Mouse (Mus musculus): ENCODE results near the gene Tet3. TPM values are rescaled to one million over a fixed set of nuclear protein-coding genes. Genes with fewer than 3 reads are reported as not detected.

The Tet3 gene
- total and polyA plus RNA-seq, 3 experiments = 6.2 to 23.6 (median 13.7) TPM

DNA sequence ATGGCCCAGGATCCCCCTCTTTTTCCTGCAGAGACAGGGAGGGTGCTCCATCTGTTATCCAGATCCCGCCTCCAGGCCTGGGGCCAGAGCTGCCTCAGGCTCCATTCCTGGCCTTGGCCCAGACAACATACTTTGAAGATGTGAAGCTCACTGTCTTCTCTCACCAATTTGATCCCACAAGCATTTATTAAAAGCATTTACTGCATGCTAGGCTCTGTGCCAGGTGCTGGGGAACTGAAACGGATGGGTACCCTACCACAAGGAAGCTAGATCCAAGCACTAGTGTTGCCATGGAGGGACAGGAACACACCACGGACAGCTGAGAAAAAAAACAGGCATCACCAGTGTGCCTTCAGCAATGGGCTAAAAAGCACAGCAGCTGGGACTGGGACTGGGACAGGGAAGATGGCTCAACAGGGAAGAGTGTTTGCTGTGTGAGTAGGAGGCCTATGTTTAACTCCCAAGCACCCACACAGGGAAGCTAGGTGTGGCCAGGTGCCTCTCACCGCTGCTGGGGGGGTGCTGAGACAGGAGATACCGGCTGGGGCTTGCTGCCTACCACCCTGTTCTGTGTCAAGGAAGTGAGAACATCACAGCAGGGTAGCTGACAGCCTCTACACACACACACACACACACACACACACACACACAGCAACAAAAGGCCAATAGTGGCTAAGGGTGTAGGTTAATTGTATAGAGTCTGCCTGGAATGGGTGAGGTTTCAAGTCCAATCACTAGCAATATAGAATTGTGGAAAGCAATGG, 30.7 kb downstream of the Tet3 start:
- Histone ChIP-seq H3K4me3 (no peak overlapping the region), H3K27ac (peak overlapping the region; percentile 45), H3K27me3 (ENCODE audit: control insufficient read depth, insufficient read depth, low read length) (no peaks in the 10 kb centered on the region), H3K4me1 (ENCODE audit: control insufficient read depth, insufficient read depth, low read length) (peaks cover 18% of the 10 kb centered on the region), H3K79me2 (replicated peaks; ENCODE audit: control insufficient read depth, insufficient read depth, low read length) (peaks cover 4% of the 10 kb centered on the region; the same call in 1 of the 2 replicates), H3K9ac (ENCODE audit: low read depth, low read length) (no peak overlapping the region), H3K36me3 (ENCODE audit: control insufficient read depth, insufficient read depth, low read length) (no peaks in the 10 kb centered on the region)
- DNase-seq = peak in 1 of 2 experiments; percentile 68
- intact Hi-C loops (cut with DNase I) = no loop called here
- 23% methylated on average over 5 of the region's 5 CpGs for WGBS
- TF ChIP-seq CTCF (IDR thresholded peaks at IDR 0.05) = no peak
- no peak for TF ChIP-seq POLR2A (IDR thresholded peaks at IDR 0.05; ENCODE audit: insufficient read depth, low read depth, low read length)
- no peak for TF ChIP-seq EP300 (IDR thresholded peaks at IDR 0.05; ENCODE audit: insufficient read depth, low read depth, low read length)

DNA sequence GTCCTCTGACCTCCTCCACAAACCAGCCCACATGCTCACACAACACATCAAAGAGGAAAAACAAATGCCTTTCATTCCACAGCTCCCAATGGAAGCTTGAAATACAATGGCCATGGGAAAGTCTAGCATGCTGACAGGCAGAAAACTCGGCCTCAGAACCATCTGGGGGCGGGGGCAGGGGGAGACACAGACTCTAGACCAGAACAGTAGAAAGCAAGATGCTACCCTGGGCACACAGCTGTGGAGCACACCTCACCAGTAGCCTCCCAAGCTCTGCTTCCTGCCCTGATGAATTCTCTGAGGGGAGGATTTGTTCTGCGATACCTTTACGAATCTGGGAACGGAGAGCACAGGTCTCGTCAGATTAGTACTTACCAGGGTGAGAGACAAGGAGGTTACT, 31.4 kb downstream of the Tet3 start:
- Histone ChIP-seq H3K36me3 (ENCODE audit: control insufficient read depth, insufficient read depth, low read length) (peaks cover 2% of the 10 kb centered on the region; the same call in 1 of the 2 replicates), H3K79me2 (replicated peaks; ENCODE audit: control insufficient read depth, insufficient read depth, low read length) (peaks cover 4% of the 10 kb centered on the region; the same call in 1 of the 2 replicates), H3K9ac (ENCODE audit: low read depth, low read length) (no peak overlapping the region), H3K27me3 (ENCODE audit: control insufficient read depth, insufficient read depth, low read length) (no peaks in the 10 kb centered on the region), H3K4me1 (ENCODE audit: control insufficient read depth, insufficient read depth, low read length) (peaks cover 16% of the 10 kb centered on the region), H3K27ac (peak overlapping the region; percentile 45), H3K4me3 (no peak overlapping the region)
- TF ChIP-seq CTCF (IDR thresholded peaks at IDR 0.05) = no peak
- no peak for TF ChIP-seq EP300 (IDR thresholded peaks at IDR 0.05; ENCODE audit: insufficient read depth, low read depth, low read length)
- TF ChIP-seq POLR2A (IDR thresholded peaks at IDR 0.05; ENCODE audit: insufficient read depth, low read depth, low read length) = no peak
- intact Hi-C loops (cut with DNase I) = no loop called here
- 40% methylated on average over 6 of the region's 6 CpGs for WGBS
- no peak for DNase-seq

DNA sequence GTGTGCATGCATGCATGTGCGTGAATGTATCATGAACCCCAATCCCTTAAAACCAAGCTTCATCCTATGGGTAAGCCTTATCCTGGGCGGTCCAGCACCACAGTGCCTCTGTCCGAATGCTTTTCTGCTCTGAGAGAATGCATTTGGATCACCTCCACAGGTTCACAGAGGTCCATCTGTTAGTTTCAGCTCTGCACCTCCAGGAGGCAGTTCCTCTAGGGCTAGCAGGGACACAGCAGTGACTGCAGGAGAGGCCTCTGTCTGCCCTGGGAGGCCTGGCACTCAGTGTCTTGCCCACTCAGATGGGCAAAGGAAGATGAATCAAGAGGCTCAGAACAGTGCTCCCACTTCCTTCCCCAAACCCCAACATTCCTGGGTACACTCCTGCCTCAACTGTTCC, 32.3 kb downstream of the Tet3 start:
- no peak for DNase-seq
- H3K79me2 ChIP-seq (replicated peaks; ENCODE audit: control insufficient read depth, insufficient read depth, low read length) = 0 out of 2 replicates have a peak, but pooled peaks cover 2% of the 10 kb centered on the region
- H3K27me3 ChIP-seq (ENCODE audit: control insufficient read depth, insufficient read depth, low read length) = no peaks in the 10 kb centered on the region
- H3K27ac ChIP-seq = no peak overlapping the region
- no peak overlapping the region for H3K4me3 ChIP-seq
- TF ChIP-seq CTCF (IDR thresholded peaks at IDR 0.05) (no peak), EP300 (IDR thresholded peaks at IDR 0.05; ENCODE audit: insufficient read depth, low read depth, low read length) (no peak), POLR2A (IDR thresholded peaks at IDR 0.05; ENCODE audit: insufficient read depth, low read depth, low read length) (no peak)
- intact Hi-C loops (cut with DNase I) = no loop called here
- WGBS = 88% methylated on average over 3 of the region's 3 CpGs
- peaks cover 22% of the 10 kb centered on the region for H3K4me1 ChIP-seq (ENCODE audit: control insufficient read depth, insufficient read depth, low read length)
- no peak overlapping the region for H3K9ac ChIP-seq (ENCODE audit: low read depth, low read length)
- peaks cover 2% of the 10 kb centered on the region; the same call in 1 of the 2 replicates for H3K36me3 ChIP-seq (ENCODE audit: control insufficient read depth, insufficient read depth, low read length)

DNA sequence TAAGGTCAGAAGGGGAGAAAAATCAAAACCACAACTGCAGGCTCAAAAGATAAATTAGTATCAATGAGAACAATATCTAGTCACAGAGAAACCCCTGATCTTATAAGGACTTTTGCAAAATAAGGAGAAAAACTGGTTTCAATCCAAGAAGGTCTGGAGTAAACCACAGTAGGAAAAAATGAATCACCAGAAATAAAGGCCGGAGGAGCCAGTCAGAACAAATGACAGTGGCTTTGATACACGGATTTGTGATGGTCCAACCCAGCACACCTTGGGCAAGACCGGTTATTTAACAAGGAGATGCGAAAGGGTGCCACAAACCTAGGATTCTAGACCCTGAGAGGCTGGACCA, 34.9 kb downstream of the Tet3 start:
- 61% methylated on average over 4 of the region's 4 CpGs for WGBS
- Histone ChIP-seq H3K9ac (ENCODE audit: low read depth, low read length) (no peak overlapping the region), H3K36me3 (ENCODE audit: control insufficient read depth, insufficient read depth, low read length) (peaks cover 2% of the 10 kb centered on the region), H3K27me3 (ENCODE audit: control insufficient read depth, insufficient read depth, low read length) (no peaks in the 10 kb centered on the region), H3K4me1 (ENCODE audit: control insufficient read depth, insufficient read depth, low read length) (peaks cover 24% of the 10 kb centered on the region), H3K79me2 (replicated peaks; ENCODE audit: control insufficient read depth, insufficient read depth, low read length) (peaks cover 5% of the 10 kb centered on the region; the same call in 1 of the 2 replicates), H3K4me3 (no peak overlapping the region), H3K27ac (no peak overlapping the region)
- intact Hi-C loops (cut with DNase I) = no loop called here
- TF ChIP-seq EP300 (IDR thresholded peaks at IDR 0.05; ENCODE audit: insufficient read depth, low read depth, low read length) (no peak), CTCF (IDR thresholded peaks at IDR 0.05) (no peak), POLR2A (IDR thresholded peaks at IDR 0.05; ENCODE audit: insufficient read depth, low read depth, low read length) (no peak)
- DNase-seq = no peak

DNA sequence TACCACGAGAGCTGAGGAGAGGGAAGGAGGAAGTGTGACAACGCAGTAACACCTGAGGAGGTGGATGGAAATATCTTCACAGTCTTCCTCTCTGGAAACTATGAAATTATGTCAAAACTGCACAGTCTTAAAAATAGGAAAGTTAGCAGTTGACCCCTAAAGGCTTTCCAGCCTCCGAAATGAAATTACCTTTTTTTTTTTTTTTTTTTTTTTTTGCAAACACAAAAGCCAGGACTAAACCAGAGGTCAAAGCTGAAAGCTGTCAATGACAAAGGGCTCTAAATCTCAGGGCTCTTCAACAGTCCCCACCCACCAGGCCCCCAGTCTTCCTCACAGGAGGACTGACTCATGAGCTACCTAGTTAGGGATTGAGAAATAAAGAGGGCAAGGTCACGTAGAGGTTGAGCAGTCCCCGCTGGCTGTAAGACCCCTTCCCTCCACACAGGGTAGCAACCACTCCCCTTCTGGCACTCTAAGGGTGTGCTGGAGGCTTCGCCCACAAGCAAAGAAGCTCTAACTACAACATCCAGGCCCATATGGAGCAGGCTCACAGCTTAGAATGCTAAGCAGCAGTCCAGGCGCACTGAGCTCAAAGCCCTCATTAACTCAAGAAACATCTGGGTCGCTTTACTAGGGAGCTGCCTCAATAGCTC, 35.4 kb downstream of the Tet3 start:
- no peak for DNase-seq
- Histone ChIP-seq H3K27ac (no peak overlapping the region), H3K79me2 (replicated peaks; ENCODE audit: control insufficient read depth, insufficient read depth, low read length) (peaks cover 5% of the 10 kb centered on the region; the same call in 1 of the 2 replicates), H3K4me1 (ENCODE audit: control insufficient read depth, insufficient read depth, low read length) (peaks cover 22% of the 10 kb centered on the region), H3K27me3 (ENCODE audit: control insufficient read depth, insufficient read depth, low read length) (no peaks in the 10 kb centered on the region), H3K36me3 (ENCODE audit: control insufficient read depth, insufficient read depth, low read length) (peaks cover 2% of the 10 kb centered on the region), H3K4me3 (no peak overlapping the region), H3K9ac (ENCODE audit: low read depth, low read length) (no peak overlapping the region)
- WGBS = 75% methylated on average over 8 of the region's 8 CpGs
- no peak for TF ChIP-seq EP300 (IDR thresholded peaks at IDR 0.05; ENCODE audit: insufficient read depth, low read depth, low read length)
- no peak for TF ChIP-seq POLR2A (IDR thresholded peaks at IDR 0.05; ENCODE audit: insufficient read depth, low read depth, low read length)
- TF ChIP-seq CTCF (IDR thresholded peaks at IDR 0.05) = no peak
- intact Hi-C loops (cut with DNase I) = no loop called here
